Mouse (Mus musculus): ENCODE results near the gene Amigo2. TPM values are rescaled to one million over a fixed set of nuclear protein-coding genes. Genes with fewer than 3 reads are reported as not detected.

The Amigo2 gene
- total RNA-seq, 2 experiments from 2014 or later: 4.6 to 5.5 TPM

DNA sequence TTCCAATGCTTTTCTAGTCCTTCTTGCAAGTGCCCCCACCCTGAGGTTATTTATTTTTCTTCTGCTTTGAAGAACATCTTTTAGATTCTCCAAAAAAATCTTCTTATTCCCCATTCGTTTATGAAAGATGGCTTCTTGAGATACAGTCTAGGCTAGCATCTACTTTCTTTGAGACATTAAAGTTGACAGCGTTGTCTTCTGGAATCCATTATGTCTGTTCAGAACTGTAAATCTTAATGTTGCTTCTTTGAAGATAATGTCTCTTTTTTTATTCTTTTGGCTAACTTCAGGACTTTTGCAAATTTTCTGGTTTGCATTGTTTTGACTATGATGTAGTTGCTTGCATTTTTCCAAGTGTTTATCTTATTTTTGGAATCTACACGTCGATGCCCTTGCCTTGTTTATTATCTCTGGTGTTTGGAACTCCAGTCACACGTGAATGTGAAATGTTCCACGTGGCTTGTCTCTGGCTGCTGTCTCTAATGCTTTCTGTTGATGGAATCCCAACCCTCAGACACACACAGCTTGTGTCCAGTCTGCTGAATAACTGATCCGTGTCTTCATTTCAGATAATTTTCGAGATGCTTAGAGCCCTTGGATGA is 20.1 kb upstream of the Amigo2 start:
- no peak for DNase-seq

DNA sequence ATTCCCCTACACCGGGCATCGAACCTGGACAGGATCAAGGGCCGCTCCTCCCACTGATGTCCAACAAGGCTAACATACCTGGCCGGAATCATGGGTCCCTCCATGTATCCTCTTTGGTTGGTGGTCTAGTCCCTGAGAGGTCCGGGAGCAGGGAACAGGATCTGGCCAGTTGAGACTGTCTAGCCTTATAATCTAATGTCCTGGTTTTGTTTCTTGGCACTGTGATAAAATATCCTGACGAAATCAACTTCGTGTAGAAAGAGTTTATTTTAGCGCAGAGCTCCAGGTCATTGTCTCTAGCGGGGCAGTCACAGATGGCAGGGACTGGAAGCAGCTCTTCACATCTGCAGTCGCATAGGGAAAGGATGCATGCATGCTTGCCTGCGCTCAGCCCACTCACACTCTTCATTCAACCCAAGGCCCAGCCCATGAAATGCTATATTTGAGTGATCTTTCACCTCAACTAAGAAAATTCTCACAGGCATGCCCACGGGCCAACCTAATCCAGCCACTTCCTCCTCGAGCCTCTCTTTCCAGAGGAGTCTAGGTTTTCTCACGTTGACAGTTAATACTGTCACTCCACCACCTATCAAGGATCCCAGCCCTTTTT is 19.3 kb upstream of the Amigo2 start:
- DNase-seq: no peak

DNA sequence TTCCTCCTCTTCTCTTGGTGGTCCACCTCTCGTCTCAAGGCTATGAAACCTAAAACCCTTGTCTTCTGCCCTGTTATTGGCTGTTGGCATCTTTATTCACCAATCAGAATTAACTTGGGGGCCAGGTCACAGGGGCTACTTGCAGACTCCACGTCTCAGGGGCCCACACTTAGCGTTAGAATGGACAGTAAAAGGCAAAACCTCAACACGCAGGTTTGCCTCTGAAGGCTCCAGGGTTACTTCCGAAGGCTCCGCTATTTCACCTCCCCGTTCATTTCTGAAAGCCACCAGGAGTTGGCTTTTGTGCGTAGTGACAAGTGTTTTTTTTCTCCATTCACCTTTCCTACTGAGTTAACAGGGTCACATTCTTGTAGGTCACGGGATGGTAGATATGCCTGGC is 15.2 kb upstream of the Amigo2 start:
- no peak for DNase-seq

DNA sequence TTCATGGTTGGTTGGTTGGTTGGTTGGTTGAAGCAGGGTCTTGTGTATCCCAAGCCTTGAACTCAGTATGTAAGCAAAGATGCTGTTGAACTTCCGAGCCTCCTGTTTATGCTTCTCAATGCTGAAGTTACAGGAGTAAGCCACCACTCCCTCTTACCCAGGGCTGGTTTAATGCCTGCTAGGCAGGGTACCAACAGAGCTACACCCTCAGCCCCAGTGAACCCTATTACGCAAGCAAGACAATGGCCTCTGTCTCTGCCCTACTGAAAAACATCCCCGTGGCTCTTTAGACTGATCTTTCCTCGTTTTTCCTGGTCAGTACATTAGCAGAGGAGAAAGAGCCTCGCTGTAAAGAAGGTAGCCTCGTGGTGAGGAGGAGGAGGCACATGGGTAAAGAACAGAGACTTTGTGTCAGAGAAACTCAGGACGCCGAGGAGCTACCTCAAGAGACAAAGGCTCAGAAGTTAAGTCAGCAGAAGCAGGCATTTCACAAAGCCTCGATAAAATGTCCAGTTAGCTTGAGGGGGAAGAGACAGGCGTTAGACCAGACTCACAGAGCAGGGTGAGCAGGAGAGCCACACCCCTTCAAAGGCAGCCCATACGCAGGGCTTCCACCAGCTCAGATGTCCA is 13.0 kb upstream of the Amigo2 start:
- no peak for DNase-seq

DNA sequence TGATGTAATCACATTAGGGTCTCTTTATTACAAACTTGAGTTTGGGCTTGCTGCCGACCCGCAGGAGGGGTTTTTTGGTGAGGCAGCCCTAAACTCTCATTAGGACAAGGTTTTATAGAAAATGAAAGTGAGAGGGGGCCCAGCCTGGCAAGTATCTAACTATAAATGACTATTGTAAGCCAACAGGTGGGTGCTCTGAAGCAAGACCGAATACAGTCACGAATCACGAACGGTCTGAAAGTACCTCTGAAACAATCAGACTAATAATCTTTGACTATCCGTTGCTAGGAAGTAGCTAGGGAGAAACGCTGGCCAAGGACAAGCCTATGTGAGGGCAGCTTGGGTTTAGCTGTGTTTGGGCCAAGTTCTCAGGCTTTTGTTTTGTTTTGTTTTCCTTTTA is 12.2 kb upstream of the Amigo2 start:
- no peak for DNase-seq

DNA sequence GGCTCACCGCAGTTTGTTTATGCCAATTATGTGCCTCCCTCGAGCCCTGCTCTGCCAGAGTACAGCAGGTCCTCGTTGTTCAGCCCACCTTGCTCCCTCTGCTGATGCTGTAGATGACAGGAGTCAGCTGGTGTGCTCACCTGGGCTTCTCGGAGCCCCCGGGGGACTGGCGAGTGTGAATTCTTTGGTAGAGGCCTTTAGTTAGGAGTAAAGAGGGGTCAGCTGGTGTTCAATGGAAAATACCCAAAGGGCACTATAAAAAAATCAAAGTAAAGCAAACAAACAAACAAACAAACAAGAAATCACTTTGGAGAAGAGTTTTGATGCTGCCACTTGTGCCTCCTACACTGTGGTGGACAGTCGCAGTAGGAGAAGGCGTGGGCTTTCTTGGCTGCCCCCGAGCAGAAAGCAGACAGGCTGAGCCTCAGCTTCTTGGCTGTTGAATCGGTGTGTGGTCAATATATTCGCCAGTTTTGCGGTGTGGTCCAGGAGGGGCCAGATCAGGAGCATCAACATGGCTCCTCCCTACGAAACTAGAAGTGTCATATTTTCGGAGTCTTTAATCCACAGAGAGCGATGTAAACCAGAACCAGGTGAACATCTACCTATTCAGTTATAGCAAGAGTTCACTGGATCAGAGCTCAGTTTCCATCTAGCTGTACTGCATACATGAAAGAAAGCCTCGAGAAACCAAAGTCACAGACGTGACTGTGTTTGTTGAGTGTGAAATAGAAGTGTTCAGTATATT is 11.6 kb upstream of the Amigo2 start:
- DNase-seq: no peak

DNA sequence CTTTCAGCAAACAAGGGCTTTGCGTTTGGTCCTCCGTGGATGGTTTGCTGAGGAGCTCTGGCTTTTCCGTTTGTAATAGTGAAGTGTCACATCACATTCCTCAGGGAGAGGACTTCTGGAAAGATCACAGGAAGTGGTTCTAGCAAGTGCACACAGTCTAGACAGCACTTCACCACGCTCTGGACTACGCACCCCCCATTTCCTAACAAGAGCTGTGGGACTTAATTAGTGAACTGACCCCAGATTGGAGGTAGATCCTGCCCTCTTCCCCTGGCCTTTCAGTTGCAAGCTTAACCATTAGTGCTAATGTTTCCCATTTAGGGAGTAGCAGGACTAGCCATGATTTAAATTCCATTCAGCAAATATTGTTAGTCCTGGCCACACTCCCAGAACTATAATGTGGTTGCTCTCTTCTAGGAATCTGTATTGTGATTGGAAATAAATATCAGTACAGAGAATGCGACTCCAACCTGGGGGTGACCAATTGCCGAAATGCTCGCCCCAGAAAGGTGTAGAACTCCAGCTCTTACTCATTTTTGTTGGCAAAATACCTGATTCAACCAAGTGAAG is 10.2 kb upstream of the Amigo2 start:
- DNase-seq: peak; percentile 22 to 29

DNA sequence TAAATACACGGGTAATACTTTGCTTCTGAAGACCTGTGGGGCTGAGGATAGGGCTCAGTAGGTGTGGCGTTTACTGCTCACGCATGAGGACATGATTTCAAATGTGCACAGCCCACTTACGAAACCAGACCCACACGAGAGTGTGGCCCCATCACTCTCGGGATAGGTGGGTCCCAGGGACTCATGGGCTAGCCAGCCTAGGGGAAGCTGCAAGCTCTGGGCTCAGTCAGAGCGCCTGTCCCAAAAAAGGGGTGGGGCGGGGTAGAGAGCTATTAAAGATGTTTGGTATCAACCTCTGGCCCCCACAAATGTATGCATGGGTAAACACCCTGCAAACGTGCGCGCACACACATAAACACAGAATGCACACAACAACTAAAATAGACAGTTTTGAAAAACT is 9.3 kb upstream of the Amigo2 start:
- DNase-seq: no peak

DNA sequence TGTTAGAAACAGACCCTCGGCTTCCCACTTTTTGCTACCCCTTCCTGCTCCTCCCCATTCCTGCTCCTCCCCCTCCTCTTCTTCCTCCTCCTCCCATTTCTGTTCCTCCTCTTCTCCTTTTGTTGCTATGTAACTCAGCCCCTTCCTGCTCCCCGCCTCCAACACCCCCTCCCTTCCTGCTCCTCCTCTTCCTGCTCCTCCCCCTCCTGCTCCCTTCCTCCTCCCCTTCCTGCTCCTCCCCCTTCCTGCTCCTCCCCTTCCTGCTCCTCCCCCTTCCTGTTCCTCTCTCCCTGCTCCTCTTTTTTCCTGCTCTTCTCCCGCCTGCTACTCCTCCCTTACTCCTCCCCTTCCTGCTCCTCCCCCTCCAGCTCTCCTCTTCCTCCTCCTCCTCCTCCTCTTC is 8.7 kb upstream of the Amigo2 start:
- DNase-seq: no peak

DNA sequence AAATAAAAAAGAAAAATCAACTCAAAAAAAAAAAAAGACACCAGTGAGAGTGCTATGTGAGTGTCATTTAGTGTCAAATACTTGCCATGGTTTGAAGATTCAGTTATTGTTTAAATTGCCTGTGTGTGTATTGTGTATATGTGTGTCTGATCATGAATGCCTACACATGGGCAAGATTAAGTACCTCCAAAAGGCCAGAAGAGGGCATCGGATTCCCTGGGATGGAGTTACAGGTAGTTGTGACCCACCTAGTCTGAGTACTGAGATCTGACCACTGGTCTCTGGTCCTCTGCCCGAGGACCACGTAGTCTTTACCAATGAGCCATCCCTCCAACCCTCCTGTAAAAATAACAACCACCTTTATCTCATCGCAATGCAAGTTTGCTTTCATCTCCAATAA is 7.3 kb upstream of the Amigo2 start:
- DNase-seq: no peak

DNA sequence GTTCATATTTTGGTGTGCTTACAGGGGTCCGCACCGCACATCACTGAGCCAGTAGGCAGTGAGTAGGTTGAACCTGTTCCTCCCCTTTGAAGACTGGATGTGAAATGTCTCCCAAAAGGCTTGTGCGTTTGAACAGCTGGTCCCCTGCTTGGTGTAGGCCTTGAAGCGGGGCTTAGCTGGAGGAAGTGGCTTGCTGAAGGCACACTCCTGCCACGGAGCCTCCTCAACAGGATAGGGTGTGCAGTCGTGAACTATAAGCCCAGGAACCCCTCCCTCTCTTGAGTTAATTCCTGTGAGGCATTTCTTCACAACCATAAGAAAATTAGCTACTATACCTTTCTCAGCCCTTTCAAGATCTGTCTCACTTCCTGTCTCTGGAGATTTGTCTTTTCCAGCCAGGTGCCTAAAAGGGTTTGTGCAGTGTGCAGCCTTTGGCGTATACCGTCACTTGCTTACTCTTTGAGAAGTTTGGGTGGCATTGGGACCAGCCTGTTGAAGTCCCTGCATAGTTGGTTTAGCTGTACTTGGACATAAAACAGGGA is 5.5 kb upstream of the Amigo2 start:
- DNase-seq: no peak

DNA sequence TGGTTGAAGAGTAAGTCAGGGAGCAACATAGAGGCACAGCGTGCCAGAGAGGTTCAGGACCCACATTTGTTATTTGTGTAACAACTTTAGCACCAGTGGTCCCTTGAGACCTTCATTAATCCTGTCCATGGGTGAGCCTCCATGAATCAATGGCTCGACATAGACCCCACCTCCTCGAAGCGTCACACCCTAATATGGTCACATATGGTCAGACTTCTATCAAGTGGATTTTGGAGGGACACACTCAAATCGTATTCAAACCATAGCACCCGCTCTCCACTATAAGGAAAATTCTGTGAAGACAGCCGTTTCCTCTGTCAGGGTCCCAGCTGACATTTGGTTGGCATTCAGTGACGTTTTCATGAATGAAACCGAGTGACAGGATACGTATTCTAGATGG is 2.2 kb upstream of the Amigo2 start:
- no peak for DNase-seq

DNA sequence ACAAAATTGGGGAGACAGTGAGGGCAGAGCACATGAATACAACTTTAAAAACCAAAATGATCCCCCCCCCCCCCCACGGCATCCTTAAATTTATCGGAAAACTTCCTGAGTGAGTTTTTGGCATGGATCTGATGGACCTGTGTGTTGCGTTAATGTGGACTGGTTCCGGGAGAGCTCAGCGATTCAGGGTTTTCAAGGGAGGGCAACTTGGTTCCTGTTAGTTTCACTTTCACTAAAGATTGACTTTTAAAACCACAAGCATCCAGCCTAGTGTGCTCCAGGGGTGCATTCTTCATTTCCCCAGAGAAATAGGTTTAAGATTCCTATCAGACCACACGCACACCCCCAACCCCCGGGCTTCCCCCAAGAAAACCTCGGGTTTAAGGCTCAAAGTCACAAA is 1.2 kb upstream of the Amigo2 start:
- peak; percentile 43 to 50 for DNase-seq

DNA sequence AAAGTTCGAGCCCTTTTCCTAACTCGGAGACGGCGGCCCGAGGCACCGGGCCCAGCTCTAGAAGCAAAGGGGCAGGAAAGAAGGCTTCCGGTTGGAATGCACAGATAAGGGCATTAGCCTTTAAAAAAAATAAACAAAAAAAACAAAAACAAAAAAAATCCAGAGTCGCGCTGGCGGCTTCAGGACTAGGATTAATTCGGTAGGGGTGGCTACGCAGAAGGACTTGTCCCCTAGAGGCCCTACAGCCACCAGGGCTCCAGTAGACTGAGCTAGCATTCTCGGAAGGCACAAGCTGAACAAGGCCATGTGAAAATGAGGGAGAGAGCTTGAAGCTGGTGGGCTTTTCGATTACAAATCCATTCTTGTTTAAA is 689 bp upstream of the Amigo2 start:
- DNase-seq: peak in 1 of 2 experiments; percentile 49

DNA sequence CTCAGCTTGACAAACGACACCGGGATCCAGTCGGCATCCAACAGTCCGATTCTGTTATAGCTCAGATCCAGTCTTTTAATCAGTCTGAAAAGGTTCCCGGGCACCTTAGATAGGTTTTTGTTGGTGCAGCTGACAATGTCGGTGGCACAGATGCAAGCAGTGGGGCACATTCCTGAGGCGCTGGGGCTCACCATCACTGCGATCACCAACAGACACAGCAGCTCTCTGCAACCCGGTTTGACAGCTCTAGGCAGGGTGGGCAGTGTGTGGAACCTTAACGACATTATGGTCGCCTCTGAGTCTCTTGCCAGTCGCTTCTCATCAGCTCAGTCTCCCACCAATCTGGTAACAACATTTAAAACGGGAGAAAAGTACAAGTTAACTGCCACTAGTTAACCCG is 831 bp downstream of the Amigo2 start:
- DNase-seq: peak in 1 of 2 experiments; percentile 32

DNA sequence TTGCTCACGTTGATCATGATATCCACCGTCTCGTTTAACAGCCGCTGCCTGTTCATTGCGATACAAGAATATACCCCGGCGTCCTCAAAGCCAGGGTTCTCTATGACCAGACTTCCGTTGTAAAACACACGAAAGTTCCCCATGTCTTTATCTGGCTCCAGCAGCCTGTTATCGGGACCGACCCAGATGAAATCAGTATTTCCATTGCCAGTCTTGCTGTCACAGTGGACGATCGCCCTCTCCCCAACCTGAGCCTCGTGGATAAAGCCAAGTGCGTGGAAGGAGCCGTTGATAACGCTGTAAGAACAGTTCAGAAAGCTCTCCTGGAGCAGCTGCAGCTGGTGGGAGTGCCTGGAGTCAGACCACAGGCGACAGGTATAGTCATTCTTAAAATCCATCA is 1.7 kb downstream of the Amigo2 start:
- DNase-seq: peak in 1 of 2 experiments; percentile 20

DNA sequence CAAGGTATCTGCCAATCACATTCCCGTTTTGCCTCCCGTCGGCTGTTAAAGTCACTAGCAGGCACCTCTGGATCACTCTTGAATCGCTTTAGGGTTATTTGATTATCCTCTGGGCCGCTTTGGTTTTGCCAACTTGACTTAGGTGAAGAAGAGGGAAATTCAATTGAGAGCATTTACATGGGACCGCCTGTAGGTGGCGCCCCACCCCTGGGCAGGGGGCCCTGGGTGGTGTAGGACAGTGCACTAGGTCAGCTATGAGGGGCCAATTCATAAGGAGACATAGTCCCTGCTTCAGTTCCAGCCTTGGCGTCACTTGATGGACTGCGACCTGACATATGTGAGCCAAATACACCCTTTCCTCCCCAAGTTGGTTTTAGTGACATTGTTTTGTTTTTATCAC is 10.1 kb downstream of the Amigo2 start:
- DNase-seq: peak; percentile 26 to 56

DNA sequence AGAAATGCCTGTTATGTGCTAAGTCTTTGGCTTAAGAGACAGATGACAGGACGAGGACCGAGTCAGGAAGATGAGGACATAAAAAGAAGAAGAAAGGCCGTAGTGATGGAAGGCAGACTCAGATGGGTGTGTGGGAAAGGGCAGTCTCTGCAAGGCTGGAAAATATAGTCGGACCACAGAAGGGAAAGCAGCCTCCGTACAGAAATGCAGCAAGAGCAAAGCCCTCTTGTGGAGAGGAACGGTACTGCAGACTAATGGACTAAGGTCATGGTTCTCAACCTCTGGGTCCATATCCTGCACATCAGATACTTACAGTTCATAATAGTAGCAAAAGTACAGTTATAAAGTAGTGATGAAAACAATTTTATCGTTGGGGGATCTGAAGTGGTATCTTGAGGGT is 11.9 kb downstream of the Amigo2 start:
- DNase-seq: peak; percentile 51 to 85

DNA sequence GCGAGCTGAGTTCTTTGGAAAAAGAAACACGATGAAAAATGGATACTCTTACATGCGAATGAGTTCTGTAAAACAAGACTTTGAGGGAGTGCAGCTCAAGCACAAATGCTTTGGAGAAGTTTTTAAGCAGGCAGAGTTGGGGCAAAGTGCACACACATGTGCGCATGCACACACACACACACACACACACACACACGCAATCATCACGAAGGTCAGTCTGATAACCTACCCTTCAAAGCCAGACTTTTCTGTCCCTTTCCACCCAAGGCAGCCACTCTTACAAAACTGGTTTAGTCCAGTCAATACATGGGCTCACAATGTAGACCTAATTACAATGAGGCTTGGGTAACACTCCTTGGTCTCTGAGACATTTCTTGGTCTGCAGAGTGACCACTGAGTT is 13.0 kb downstream of the Amigo2 start:
- DNase-seq: no peak

DNA sequence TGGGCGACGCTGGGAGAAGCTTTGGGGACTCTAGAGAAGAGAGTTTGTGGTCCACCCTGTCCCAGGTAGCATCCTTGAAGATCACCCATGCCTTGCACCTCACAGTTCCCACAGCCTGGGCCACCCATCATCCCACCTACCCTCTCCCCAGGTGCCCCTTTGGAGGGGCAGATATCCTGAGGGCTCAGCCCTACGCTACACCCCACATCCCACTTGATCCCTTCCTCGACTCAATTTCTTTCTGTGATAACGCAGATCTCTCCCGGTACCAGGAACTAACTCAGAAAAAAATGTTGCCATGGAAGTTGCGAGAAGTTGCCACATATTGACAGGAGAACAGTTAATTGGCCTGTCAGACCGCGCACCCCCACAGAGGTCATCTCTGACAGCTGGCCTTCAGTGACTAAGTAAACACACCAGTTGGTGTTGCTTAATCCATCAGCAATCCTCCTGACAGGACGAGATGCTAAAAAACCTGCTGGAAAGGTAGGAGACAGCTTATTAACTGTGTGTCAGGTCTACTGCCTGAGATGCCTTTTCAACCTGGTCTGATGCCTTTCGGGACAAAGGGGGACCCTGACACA is 17.5 kb downstream of the Amigo2 start:
- no peak for DNase-seq

DNA sequence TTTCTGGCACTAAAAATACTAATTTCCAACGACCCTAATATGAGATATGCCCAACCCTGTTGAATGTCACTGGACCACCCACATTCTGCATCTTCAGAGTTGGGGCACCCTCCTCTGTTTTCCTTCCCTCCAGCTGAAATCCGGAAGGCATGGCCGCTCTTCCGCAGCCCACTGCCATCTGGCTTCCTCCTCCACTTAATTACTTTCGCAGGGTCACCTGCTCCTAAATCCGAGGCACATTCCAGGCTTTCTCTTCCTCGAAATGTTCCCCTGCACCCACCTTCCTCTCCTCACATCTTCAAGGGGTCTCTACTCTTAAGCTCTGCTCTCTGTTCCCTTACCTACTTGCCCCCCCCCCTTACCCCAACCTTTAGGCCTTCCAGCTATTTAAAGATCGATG is 23.1 kb downstream of the Amigo2 start:
- DNase-seq: no peak

DNA sequence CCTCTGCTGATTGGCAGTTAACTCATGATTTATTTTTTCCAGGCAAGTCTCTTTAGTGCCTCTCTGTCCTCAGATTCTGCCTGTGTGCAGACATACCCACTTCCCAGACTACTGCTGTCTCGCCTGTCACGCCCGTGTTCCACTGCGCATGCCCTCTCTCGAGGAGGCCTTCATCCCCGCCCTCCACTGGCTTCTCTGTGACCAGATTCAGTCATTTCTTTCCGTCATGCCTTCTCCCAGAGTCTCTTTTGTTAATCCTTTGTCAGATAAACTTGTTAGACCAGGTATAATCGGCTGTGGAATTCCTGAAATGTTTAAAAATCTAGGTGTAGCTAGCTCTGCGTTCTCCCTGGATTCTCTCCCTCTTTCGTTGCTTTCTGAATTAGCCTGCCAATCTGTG is 23.7 kb downstream of the Amigo2 start:
- no peak for DNase-seq
